Mouse (Mus musculus) MEL (cell line): Measurements from ENCODE around the gene Tll1. TPM values are rescaled to one million over a fixed set of nuclear protein-coding genes. Genes with fewer than 3 reads are reported as not detected.

ENCODE experiments used
- DNase-seq: peaks from one replicate; pipeline ENCODE4 v3.0.0; 2011; ENCODE audit warnings: low read depth, low spot score
- H3K27ac ChIP-seq: 2 replicates; pipeline ENCODE4 v1.5.1; 2012; ENCODE audit warnings: low read depth, mild to moderate bottlenecking, control low read depth, low read length, moderate library complexity; ENCODE audit not compliant: control insufficient read depth
- H3K27me3 ChIP-seq, 2 experiments: fragments of 150-350 bp in 1 of 2; sonication (generic) in 1 of 2; 2 replicates each; pipeline ENCODE4 v1.6.1; 2012; ENCODE audit warnings: low read length in 2 of 2, mild to moderate bottlenecking in 2 of 2, improper control_type of control experiment in 1 of 2, moderate library complexity in 1 of 2; ENCODE audit not compliant: insufficient read depth in 2 of 2, control insufficient read depth in 1 of 2
- H3K36me3 ChIP-seq, 2 experiments: 2 replicates each; pipeline ENCODE4 v1.6.1; 2012 to 2014; ENCODE audit warnings: low read length in 2 of 2, improper control_type of control experiment in 1 of 2, inconsistent platforms in 1 of 2, mild to moderate bottlenecking in 1 of 2; ENCODE audit not compliant: insufficient read depth in 2 of 2, control insufficient read depth in 1 of 2
- H3K4me1 ChIP-seq, 2 experiments: fragments of 150-350 bp in 1 of 2; sonication (generic) in 1 of 2; 2 replicates each; pipeline ENCODE4 v1.6.1; 2012; ENCODE audit warnings: low read length in 2 of 2, improper control_type of control experiment in 1 of 2, mild to moderate bottlenecking in 1 of 2; ENCODE audit not compliant: insufficient read depth in 2 of 2, control insufficient read depth in 1 of 2
- H3K4me3 ChIP-seq, 2 experiments: fragments of 150-350 bp in 1 of 2; sonication (generic) in 1 of 2; 2 replicates each; pipeline ENCODE4 v1.5.1; 2012; ENCODE audit warnings: low read depth in 2 of 2, low read length in 2 of 2, mild to moderate bottlenecking in 2 of 2, moderate library complexity in 2 of 2, control low read depth in 1 of 2, improper control_type of control experiment in 1 of 2; ENCODE audit not compliant: control insufficient read depth in 1 of 2, insufficient read depth in 1 of 2
- H3K79me2 ChIP-seq: 2 replicates; pipeline ENCODE4 v1.6.1; 2012; ENCODE audit warnings: mild to moderate bottlenecking, low read length, moderate library complexity; ENCODE audit not compliant: control insufficient read depth, poor library complexity, insufficient read depth
- H3K9ac ChIP-seq: 2 replicates; pipeline ENCODE4 v1.6.1; 2012; ENCODE audit warnings: low read depth, mild to moderate bottlenecking, control low read depth, low read length, moderate library complexity; ENCODE audit not compliant: control insufficient read depth, poor library complexity, severe bottlenecking
- H3K9me3 ChIP-seq: fragments of 150-350 bp; sonication (generic); replicated peaks from 2 replicates; pipeline ENCODE4 v1.6.1; 2012; ENCODE audit warnings: mild to moderate bottlenecking, low read length, improper control_type of control experiment, moderate library complexity; ENCODE audit not compliant: insufficient read depth
- CHD1 ChIP-seq: IDR thresholded peaks from 2 replicates; pipeline ENCODE4 v1.6.1; 2012; ENCODE audit warnings: low read depth, mild to moderate bottlenecking, inconsistent platforms, low read length, improper control_type of control experiment
- CTCF ChIP-seq, 3 experiments: IDR thresholded peaks in 2 of 3; conservative IDR thresholded peaks in 1 of 3; 2 replicates each; pipeline ENCODE4 v1.5.1; 2011 to 2012; ENCODE audit warnings: low read length in 3 of 3, low read depth in 2 of 3, mild to moderate bottlenecking in 2 of 3, improper control_type of control experiment in 1 of 3, inconsistent platforms in 1 of 3, mixed read lengths in 1 of 3, moderate library complexity in 1 of 3; ENCODE audit not compliant: control insufficient read depth in 1 of 3, insufficient read depth in 1 of 3, poor library complexity in 1 of 3, severe bottlenecking in 1 of 3
- ELF1 ChIP-seq: IDR thresholded peaks from 2 replicates; pipeline ENCODE4 v1.6.1; 2014; ENCODE audit warnings: low read depth, mild to moderate bottlenecking, inconsistent platforms, low read length, improper control_type of control experiment, moderate library complexity
- EP300 ChIP-seq, 2 experiments: IDR thresholded peaks; 2 replicates each; pipeline ENCODE4 v1.6.1; 2011; ENCODE audit warnings: improper control_type of control experiment in 2 of 2, low read length in 2 of 2, low read depth in 1 of 2, mild to moderate bottlenecking in 1 of 2
- MYB ChIP-seq: IDR thresholded peaks from 2 replicates; pipeline ENCODE4 v1.6.1; 2011; ENCODE audit warnings: mild to moderate bottlenecking, low read depth, low read length, improper control_type of control experiment
- MYC ChIP-seq: IDR thresholded peaks from 2 replicates; pipeline ENCODE4 v1.6.1; 2011; ENCODE audit warnings: low read depth, mild to moderate bottlenecking, low read length, improper control_type of control experiment, moderate library complexity
- NELFE ChIP-seq: IDR thresholded peaks from 2 replicates; pipeline ENCODE4 v1.6.1; 2011; ENCODE audit warnings: low read depth, low read length, improper control_type of control experiment
- NRF1 ChIP-seq: IDR thresholded peaks from 2 replicates; pipeline ENCODE4 v1.6.1; 2014; ENCODE audit warnings: low read depth, mild to moderate bottlenecking, inconsistent platforms, low read length, improper control_type of control experiment, moderate library complexity; ENCODE audit not compliant: poor library complexity, insufficient read depth, severe bottlenecking
- POLR2AphosphoS2 ChIP-seq: IDR thresholded peaks from 2 replicates; pipeline ENCODE4 v1.6.1; 2011; ENCODE audit warnings: low read length, improper control_type of control experiment
- RCOR1 ChIP-seq: IDR thresholded peaks from 2 replicates; pipeline ENCODE4 v1.6.1; 2012; ENCODE audit warnings: low read depth, mild to moderate bottlenecking, inconsistent platforms, low read length, improper control_type of control experiment
- SIN3A ChIP-seq: IDR thresholded peaks from 2 replicates; pipeline ENCODE4 v1.6.1; 2012; ENCODE audit warnings: low read length, improper control_type of control experiment, inconsistent platforms
- SMC3 ChIP-seq: IDR thresholded peaks from 2 replicates; pipeline ENCODE4 v1.6.1; 2011; ENCODE audit warnings: low read depth, low read length, improper control_type of control experiment
- TAL1 ChIP-seq: IDR thresholded peaks from 2 replicates; pipeline ENCODE4 v1.6.1; 2012; ENCODE audit warnings: mild to moderate bottlenecking, inconsistent platforms, low read length, moderate library complexity, mixed read lengths
- UBTF ChIP-seq: IDR thresholded peaks from 2 replicates; pipeline ENCODE4 v1.6.1; 2012; ENCODE audit warnings: low read depth, mild to moderate bottlenecking, inconsistent platforms, low read length, improper control_type of control experiment, moderate library complexity, borderline replicate concordance; ENCODE audit not compliant: insufficient read depth
- USF2 ChIP-seq, 2 experiments: IDR thresholded peaks; 2 replicates each; pipeline ENCODE4 v1.6.1; 2011 to 2012; ENCODE audit warnings: improper control_type of control experiment in 2 of 2, low read length in 2 of 2, borderline replicate concordance in 1 of 2, inconsistent platforms in 1 of 2, low read depth in 1 of 2, mild to moderate bottlenecking in 1 of 2; ENCODE audit not compliant: insufficient read depth in 1 of 2
- polyA plus RNA-seq, 2 experiments: library from polyadenylated mRNA; stranded (reverse) in 1 of 2; unstranded in 1 of 2; fragments of >175 nt in 1 of 2; fragments of >200 nt in 1 of 2; gene quantifications; 2 replicates each; pipeline versions ENCODE4 v1.2.1 to v1.2.4; 2012; ENCODE audit warnings: low replicate concordance in 2 of 2, low read depth in 1 of 2; ENCODE audit not compliant: insufficient read length in 2 of 2, insufficient read depth in 1 of 2, missing spikeins in 1 of 2
- total RNA-seq: library from RNA; depleted of rRNA; stranded (reverse); fragments of 300-350 nt; gene quantifications from 2 replicates; pipeline ENCODE4 v1.2.3, GENCODE M21; 2012

Gene Tll1
- total and polyA plus RNA-seq, 3 experiments = not detected

GRCm38 (mm10) chr8:64206411-64206861 is 365 bp upstream of the Tll1 start:
- H3K9me3 ChIP-seq = no peaks in the 10 kb centered on the region
- no peak overlapping the region for H3K4me3 ChIP-seq
- H3K36me3 ChIP-seq = no peaks in the 10 kb centered on the region
- no peaks in the 10 kb centered on the region for H3K27me3 ChIP-seq
- H3K79me2 ChIP-seq = no peaks in the 10 kb centered on the region
- H3K4me1 ChIP-seq = no peaks in the 10 kb centered on the region
- TF ChIP-seq SMC3 (no peak), UBTF (no peak), NRF1 (no peak), RCOR1 (no peak), SIN3A (no peak)
- TF ChIP-seq, all 39 proteins: peak for 0
- H3K27ac ChIP-seq = no peak overlapping the region
- no peak for DNase-seq
- no peak overlapping the region for H3K9ac ChIP-seq

DNA sequence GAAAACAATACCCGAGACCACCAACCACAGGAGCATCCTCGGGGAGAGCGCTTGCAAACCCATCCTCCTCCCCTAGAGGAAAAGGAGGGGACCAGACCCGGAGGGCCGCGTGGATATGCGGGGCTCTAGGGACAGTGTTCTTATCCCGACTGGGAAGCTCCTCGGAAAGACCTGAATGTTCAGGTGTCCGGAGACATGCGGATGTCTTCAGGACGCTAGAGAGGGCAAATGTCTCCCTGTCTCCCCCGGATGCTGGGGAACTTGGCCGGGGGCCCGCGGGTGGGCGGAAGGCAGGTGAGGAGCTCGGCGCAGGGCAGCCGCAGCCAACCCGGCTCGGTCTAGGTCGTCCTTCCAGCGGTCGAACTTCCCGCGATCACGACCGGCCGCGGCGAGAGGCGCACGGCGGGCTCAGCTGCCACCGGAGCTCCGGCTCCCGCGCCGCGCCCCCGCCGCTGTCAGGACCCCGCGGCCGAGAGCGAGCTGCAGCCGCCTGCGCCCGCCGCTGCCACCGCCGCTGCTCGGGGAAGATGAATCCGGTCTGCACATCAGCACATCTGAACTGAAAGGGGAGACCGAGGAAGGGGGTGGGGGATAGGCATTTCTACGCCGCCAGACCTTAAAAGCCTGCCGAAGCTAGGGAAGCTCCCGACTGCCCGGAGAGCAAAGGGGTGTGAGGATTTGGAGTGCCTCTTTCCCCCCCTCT is 599 bp downstream of the Tll1 start:
- no peaks in the 10 kb centered on the region for H3K9me3 ChIP-seq
- TF ChIP-seq TAL1 (no peak), USF2 (IDR thresholded peaks at IDR 0.05; ENCODE audit: borderline replicate concordance in 1 of 2, insufficient read depth in 1 of 2, low read depth in 1 of 2, low read length in 2 of 2) (no peak), NRF1 (no peak), POLR2AphosphoS2 (no peak), RCOR1 (no peak), MYB (no peak), CHD1 (no peak), NELFE (no peak), CTCF (IDR thresholded peaks at IDR 0.05 in 2 of 3, conservative IDR thresholded peaks at IDR 0.05 in 1 of 3; ENCODE audit: control insufficient read depth in 1 of 3, insufficient read depth in 1 of 3, low read depth in 2 of 3, low read length in 3 of 3, poor library complexity in 1 of 3, severe bottlenecking in 1 of 3) (no peak), ELF1 (no peak), EP300 (IDR thresholded peaks at IDR 0.05; ENCODE audit: low read depth in 1 of 2, low read length in 2 of 2) (no peak), MYC (no peak), SMC3 (no peak)
- no peaks in the 10 kb centered on the region for H3K36me3 ChIP-seq
- no peak overlapping the region for H3K4me3 ChIP-seq
- H3K9ac ChIP-seq = no peak overlapping the region
- DNase-seq = no peak
- no peaks in the 10 kb centered on the region for H3K27me3 ChIP-seq
- H3K79me2 ChIP-seq = no peaks in the 10 kb centered on the region
- no peaks in the 10 kb centered on the region for H3K4me1 ChIP-seq
- H3K27ac ChIP-seq = no peak overlapping the region
